Mouse (Mus musculus) heart, embryonic 10.5 days (tissue): Measurements from ENCODE around the gene Syne1. TPM values are rescaled to one million over a fixed set of nuclear protein-coding genes. Genes with fewer than 3 reads are reported as not detected.

ENCODE experiments used
- DNase-seq: peaks from one replicate; pipeline ENCODE4 v3.0.0-alpha.2; 2017; ENCODE audit warnings: low spot score
- H3K27ac ChIP-seq: fragments of 300-500 bp; sonication (generic); 2 replicates; pipeline ENCODE4 v1.5.1; 2016; ENCODE audit warnings: mild to moderate bottlenecking
- H3K27me3 ChIP-seq: fragments of 300-500 bp; sonication (generic); 2 replicates; pipeline ENCODE4 v1.6.1; 2016; ENCODE audit warnings: mild to moderate bottlenecking; ENCODE audit not compliant: poor library complexity, insufficient read depth, severe bottlenecking
- H3K36me3 ChIP-seq: fragments of 300-500 bp; sonication (generic); 2 replicates; pipeline ENCODE4 v1.6.1; 2016; ENCODE audit warnings: mild to moderate bottlenecking, moderate library complexity
- H3K4me1 ChIP-seq: fragments of 300-500 bp; sonication (generic); 2 replicates; pipeline ENCODE4 v1.6.1; 2016; ENCODE audit warnings: mild to moderate bottlenecking
- H3K4me3 ChIP-seq: fragments of 300-500 bp; sonication (generic); 2 replicates; pipeline ENCODE4 v1.5.1; 2016; ENCODE audit warnings: mild to moderate bottlenecking, moderate library complexity
- H3K9me3 ChIP-seq: fragments of 300-500 bp; sonication (generic); 2 replicates; pipeline ENCODE4 v1.6.1; 2016; ENCODE audit warnings: mild to moderate bottlenecking, moderate library complexity
- WGBS: fragments of 180-500 bp; shearing (Covaris S2); methylation state at CpG from one replicate; pipeline ENCODE4 v1.1.7; 2016; 5-methylcytosine and 5-hydroxymethylcytosine counted together
- polyA plus RNA-seq: library from polyadenylated mRNA; unstranded; fragments of >200 nt; fragmentation: Nextera tagmentation; extraction: Ambion mirVana; gene quantifications from 2 replicates; pipeline ENCODE4 v1.2.1, GENCODE M21; 2016

The Syne1 gene
- polyA plus RNA-seq, 1 experiment from 2014 or later, result 6.8 TPM

GRCm38 (mm10) chr10:5130495-5130894 lies 420.8 kb downstream of the Syne1 start:
- 80% methylated on average over 1 of the region's 1 CpGs for WGBS
- no peaks in the 10 kb centered on the region for H3K4me1 ChIP-seq
- H3K9me3 ChIP-seq, result no peaks in the 10 kb centered on the region
- DNase-seq, result no peak
- H3K27ac ChIP-seq, result no peak overlapping the region
- no peak overlapping the region for H3K4me3 ChIP-seq
- H3K36me3 ChIP-seq, result peaks cover 27% of the 10 kb centered on the region
- no peaks in the 10 kb centered on the region for H3K27me3 ChIP-seq

GRCm38 (mm10) chr10:5124757-5125156 lies 426.5 kb downstream of the Syne1 start:
- 89% methylated on average over 7 of the region's 7 CpGs for WGBS
- H3K9me3 ChIP-seq, result no peaks in the 10 kb centered on the region
- no peaks in the 10 kb centered on the region for H3K4me1 ChIP-seq
- no peak overlapping the region for H3K27ac ChIP-seq
- DNase-seq, result no peak
- no peak overlapping the region for H3K4me3 ChIP-seq
- H3K27me3 ChIP-seq, result no peaks in the 10 kb centered on the region
- H3K36me3 ChIP-seq, result peaks cover 52% of the 10 kb centered on the region

DNA sequence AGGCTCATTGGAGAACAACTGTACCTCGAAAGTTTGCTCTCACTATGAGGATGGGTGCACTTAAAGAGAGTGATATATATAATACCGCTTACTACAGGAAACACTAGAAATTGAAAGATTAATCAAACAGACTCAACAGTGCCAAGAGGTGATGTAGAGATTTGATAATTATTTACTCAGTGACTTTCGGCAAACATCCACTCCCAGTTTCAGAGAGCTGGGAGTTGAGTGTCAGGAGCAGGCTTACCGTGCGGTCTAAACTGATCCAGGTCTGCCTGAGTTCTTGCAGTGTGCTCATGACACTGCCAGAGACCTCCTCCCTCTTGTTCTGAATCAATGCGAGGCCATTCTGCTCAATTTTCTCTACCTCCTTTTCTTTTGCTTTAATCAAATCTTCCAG lies 434.6 kb downstream of the Syne1 start:
- Histone ChIP-seq H3K36me3 (peaks cover 49% of the 10 kb centered on the region), H3K27ac (no peak overlapping the region), H3K4me1 (no peaks in the 10 kb centered on the region), H3K4me3 (no peak overlapping the region), H3K27me3 (no peaks in the 10 kb centered on the region), H3K9me3 (no peaks in the 10 kb centered on the region)
- DNase-seq, result no peak
- 85% methylated on average over 6 of the region's 6 CpGs for WGBS

DNA sequence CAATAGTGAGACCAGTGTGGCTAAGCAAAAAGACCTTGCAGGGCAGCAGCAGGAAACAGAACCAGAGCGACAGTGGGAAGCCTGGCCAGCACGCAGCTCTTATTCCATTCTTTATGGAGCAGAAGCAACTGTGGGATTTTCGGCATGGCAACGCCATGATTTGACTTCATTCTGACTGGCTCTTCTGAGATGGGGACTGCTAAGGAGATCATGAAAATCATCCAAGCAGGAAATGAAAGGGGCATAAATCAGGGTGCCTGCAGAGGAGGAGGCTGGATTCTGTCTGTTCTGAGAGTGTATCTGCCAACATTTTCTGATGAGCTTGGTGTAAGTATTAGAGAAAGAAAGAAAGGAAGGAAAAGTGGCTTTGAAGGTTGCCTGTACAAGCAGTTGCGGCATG lies 435.1 kb downstream of the Syne1 start:
- H3K4me3 ChIP-seq, result no peak overlapping the region
- DNase-seq, result peak; percentile 35
- H3K27me3 ChIP-seq, result no peaks in the 10 kb centered on the region
- no peaks in the 10 kb centered on the region for H3K4me1 ChIP-seq
- peaks cover 45% of the 10 kb centered on the region for H3K36me3 ChIP-seq
- no peak overlapping the region for H3K27ac ChIP-seq
- H3K9me3 ChIP-seq, result no peaks in the 10 kb centered on the region
- WGBS, result 96% methylated on average over 5 of the region's 5 CpGs

- Histone ChIP-seq H3K27me3 (no peaks in the 10 kb centered on the region), H3K9me3 (no peaks in the 10 kb centered on the region), H3K27ac (no peak overlapping the region), H3K4me1 (no peaks in the 10 kb centered on the region), H3K36me3 (peaks cover 76% of the 10 kb centered on the region), H3K4me3 (no peak overlapping the region)
- WGBS, result 82% methylated on average over 5 of the region's 5 CpGs
- peak; percentile 22 for DNase-seq
These were observed 440.5 kb downstream of the Syne1 start for GRCm38 (mm10) chr10:5110773-5111172.

DNA sequence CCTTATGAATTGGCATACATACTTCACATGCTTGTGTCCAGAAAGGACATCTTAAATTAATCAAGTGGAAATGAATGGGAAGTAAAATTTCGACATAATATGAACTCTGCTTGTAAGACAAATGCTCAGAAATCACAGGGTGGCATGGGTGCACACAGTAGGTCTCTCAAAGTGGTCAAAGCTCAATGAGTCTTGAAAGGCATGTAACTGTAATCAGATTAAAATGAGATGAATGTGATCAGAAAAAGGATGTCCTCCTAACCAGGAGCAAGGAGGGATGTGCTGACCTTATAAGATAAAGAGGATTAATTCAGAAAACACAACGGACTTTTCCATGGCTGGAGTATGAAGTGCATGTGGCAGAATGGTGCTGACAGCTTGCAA lies 453.5 kb downstream of the Syne1 start:
- Histone ChIP-seq H3K36me3 (peaks cover 35% of the 10 kb centered on the region), H3K27me3 (no peaks in the 10 kb centered on the region), H3K9me3 (no peaks in the 10 kb centered on the region), H3K4me1 (no peaks in the 10 kb centered on the region), H3K4me3 (no peak overlapping the region), H3K27ac (no peak overlapping the region)
- WGBS, result 81% methylated on average over 2 of the region's 2 CpGs
- no peak for DNase-seq

DNA sequence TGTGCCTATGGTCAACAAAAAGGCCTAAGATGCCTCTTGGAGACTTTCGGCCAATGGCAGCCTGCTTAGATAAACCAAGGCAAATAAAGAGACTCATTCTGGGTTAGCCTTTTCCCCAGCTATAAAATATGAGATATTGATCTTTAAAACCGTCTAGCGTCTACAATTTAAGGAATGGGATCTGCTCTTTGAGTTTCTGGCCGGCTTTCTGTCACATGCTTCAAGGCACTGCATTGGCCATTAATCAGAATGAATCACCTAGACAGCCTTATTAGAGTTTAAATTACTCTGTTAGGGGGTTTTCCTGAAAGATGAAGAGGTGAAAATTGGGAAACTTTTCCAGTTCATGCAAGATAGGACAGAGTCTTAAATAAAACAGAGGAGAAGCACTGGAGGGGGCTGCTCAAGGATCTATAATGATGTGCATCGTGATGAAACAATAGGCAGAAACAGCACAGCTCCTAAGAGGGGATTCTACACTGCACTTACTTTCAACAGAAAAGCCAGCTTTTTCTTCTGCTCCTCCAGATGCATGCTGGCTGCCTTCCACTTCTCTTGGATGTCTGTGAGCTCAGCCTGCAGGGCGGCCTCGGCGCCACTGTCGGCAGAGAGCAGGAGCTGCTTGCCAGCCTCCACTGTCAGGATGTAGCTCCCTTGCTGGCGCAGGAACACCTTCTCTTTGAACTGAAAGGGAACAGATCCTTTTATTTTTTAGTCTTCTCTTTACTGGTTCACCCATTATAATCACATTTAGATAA lies 454.1 kb downstream of the Syne1 start:
- Histone ChIP-seq H3K4me3 (no peak overlapping the region), H3K27me3 (no peaks in the 10 kb centered on the region), H3K27ac (no peak overlapping the region), H3K9me3 (no peaks in the 10 kb centered on the region), H3K4me1 (no peaks in the 10 kb centered on the region), H3K36me3 (peaks cover 35% of the 10 kb centered on the region)
- WGBS, result 82% methylated on average over 10 of the region's 10 CpGs
- DNase-seq, result no peak

DNA sequence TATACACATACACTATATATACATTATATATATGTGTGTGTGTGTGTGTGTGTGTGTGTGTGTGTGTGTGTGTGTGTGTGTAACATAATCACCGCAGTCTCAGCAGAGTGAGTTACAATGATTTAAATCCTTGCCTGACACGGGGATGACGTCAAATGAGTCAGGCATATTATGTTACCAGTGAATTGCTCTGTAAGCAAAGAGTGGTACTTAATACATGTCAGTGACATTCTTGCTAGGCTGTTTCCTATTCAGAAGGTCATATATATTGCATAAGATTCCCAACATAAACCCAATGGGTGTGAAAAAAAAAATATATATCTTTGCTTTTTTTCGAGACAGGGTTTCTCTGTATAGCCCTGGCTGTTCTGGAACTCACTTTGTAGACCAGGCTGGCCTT lies 462.1 kb downstream of the Syne1 start:
- WGBS, result 96% methylated on average over 4 of the region's 4 CpGs
- Histone ChIP-seq H3K36me3 (0 out of 2 replicates have a peak, but pooled peaks cover 2% of the 10 kb centered on the region), H3K27me3 (no peaks in the 10 kb centered on the region), H3K4me3 (no peak overlapping the region), H3K4me1 (no peaks in the 10 kb centered on the region), H3K27ac (no peak overlapping the region), H3K9me3 (no peaks in the 10 kb centered on the region)
- DNase-seq, result no peak

DNA sequence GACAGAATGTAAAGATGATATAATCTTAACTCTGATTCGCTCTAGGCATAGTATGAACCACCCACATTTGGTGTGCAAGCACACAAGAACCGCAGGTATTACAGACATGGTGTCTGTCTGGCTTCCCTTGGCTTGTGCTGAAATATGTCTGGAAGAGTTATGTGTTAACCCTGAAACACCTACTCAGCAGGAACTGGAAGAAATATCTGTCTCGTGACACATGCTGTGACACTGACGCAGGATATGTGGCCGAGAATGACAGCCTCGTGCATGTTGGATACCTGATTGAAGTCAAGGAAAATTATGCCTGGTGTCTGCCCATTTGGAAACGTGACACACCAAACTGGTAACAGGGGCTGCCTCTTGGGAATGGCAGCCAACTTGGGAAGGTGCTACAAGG lies 463.9 kb downstream of the Syne1 start:
- Histone ChIP-seq H3K9me3 (no peaks in the 10 kb centered on the region), H3K36me3 (peaks cover 8% of the 10 kb centered on the region; the same call in 1 of the 2 replicates), H3K4me1 (no peaks in the 10 kb centered on the region), H3K4me3 (no peak overlapping the region), H3K27ac (no peak overlapping the region), H3K27me3 (no peaks in the 10 kb centered on the region)
- 80% methylated on average over 7 of the region's 7 CpGs for WGBS
- DNase-seq, result no peak

DNA sequence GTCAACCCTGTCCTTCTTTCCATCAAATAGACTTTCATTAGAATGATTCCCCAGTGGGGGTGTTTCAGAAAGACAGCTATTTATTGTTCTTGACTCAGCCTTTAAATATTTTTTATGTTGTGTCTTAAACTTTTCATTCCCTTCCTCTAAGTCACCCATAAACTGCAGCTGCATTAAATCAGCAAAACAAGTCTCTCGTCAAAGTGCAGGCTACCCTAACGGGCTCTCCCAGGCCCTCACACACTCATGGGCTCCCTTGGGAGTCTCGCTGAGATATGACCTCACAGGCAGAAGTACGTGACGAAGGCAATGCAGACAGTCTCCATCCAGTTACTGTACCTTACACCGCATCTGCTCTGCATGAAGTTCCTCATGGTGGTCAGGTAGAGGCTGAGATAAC lies 465.0 kb downstream of the Syne1 start:
- Histone ChIP-seq H3K9me3 (no peaks in the 10 kb centered on the region), H3K36me3 (peaks cover 8% of the 10 kb centered on the region; the same call in 1 of the 2 replicates), H3K27me3 (no peaks in the 10 kb centered on the region), H3K4me1 (no peaks in the 10 kb centered on the region), H3K4me3 (no peak overlapping the region), H3K27ac (no peak overlapping the region)
- WGBS, result 76% methylated on average over 6 of the region's 6 CpGs
- no peak for DNase-seq

- Histone ChIP-seq H3K27ac (no peak overlapping the region), H3K9me3 (no peaks in the 10 kb centered on the region), H3K36me3 (peaks cover 8% of the 10 kb centered on the region; the same call in 1 of the 2 replicates), H3K4me1 (no peaks in the 10 kb centered on the region), H3K4me3 (no peak overlapping the region), H3K27me3 (no peaks in the 10 kb centered on the region)
- 87% methylated on average over 5 of the region's 5 CpGs for WGBS
- DNase-seq, result no peak
These were observed 465.5 kb downstream of the Syne1 start for GRCm38 (mm10) chr10:5085792-5086191.

DNA sequence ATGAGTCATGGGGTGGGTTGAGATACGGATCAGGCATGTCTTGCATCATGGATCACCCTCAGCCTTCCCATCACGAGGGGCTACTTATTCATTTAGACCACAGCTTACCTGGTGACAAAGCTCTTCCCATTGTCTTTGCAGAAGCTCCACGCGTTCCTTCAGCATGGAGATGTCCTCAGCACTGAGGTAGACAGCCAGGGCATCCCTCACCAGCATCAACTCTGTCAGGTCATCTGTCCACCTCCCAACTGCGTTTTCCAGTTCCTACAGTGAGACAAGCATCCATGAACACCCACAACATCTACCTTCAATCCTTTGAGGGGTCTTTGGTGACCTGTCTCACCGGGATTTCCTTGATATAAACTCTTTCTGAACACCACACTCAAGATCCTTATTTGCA lies 467.6 kb downstream of the Syne1 start:
- WGBS, result 77% methylated on average over 6 of the region's 6 CpGs
- H3K9me3 ChIP-seq, result no peaks in the 10 kb centered on the region
- DNase-seq, result no peak
- no peaks in the 10 kb centered on the region for H3K4me1 ChIP-seq
- H3K4me3 ChIP-seq, result no peak overlapping the region
- no peaks in the 10 kb centered on the region for H3K27me3 ChIP-seq
- peaks cover 8% of the 10 kb centered on the region; the same call in 1 of the 2 replicates for H3K36me3 ChIP-seq
- H3K27ac ChIP-seq, result no peak overlapping the region

GRCm38 (mm10) chr10:5079945-5080468 lies 471.3 kb downstream of the Syne1 start:
- Histone ChIP-seq H3K27ac (no peak overlapping the region), H3K36me3 (peaks cover 10% of the 10 kb centered on the region; the same call in 1 of the 2 replicates), H3K9me3 (no peaks in the 10 kb centered on the region), H3K4me3 (no peak overlapping the region), H3K4me1 (no peaks in the 10 kb centered on the region), H3K27me3 (no peaks in the 10 kb centered on the region)
- WGBS, result 82% methylated on average over 9 of the region's 9 CpGs
- DNase-seq, result no peak
